Mouse (Mus musculus) cortical plate, adult 2 months (tissue): ENCODE data around the gene Scamp3.

Experiments used
- CTCF ChIP-seq: fragments of 200-500 bp; IDR thresholded peaks from 2 replicates; pipeline ENCODE4 v1.5.1; 2011; ENCODE audit warnings: mild to moderate bottlenecking, control low read depth, low read length; ENCODE audit not compliant: insufficient read depth; ENCODE audit errors: extremely low read depth
- POLR2A ChIP-seq: fragments of 200-500 bp; IDR thresholded peaks from 2 replicates; pipeline ENCODE4 v1.6.1; 2011; ENCODE audit warnings: mild to moderate bottlenecking, low read length, control low read depth; ENCODE audit not compliant: insufficient read depth; ENCODE audit errors: extremely low read depth

DNA sequence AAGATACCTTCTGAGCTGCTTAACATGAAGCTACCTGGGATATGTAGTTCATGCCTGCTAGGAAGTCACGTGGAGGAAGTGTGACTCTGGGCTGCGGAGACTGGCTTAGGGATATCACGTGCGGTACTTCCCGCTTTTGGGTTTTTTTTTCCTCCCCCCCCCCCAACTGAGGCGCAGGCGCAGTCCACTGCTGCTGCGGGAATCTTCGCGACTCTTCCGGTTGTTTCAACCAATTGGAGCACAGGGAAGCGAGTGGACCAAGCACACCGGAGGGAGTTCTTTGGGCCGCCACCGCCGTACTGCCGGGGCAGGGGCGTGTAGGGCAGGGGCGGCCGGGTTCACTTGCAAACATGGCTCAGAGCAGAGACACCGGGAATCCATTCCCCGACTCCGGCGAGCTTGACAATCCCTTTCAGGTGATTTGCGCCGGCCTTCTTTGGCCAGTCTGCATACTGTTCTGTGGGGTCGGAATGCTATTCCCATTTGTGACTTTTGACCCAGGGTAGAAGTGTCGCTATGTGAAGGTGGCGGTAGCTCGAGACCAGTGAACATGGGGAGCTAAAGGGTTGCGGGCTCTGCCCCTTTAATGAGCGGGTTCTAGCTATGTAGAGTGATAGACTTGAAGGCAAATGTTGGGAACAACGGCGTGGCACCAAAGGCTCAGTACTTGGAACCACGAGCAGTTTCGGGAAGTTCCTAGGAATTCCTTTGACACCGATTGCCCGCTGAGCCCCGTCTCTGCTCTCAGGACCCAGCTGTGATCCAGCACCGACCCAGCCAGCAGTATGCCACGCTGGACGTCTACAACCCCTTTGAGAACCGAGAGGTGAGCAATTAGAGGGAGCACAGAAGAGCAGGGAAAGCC, at the start of gene Scamp3:
- no peak for TF ChIP-seq CTCF
- peak; percentile 93 for TF ChIP-seq POLR2A
